Comparison of ENCODE assay signal across 26 mouse cellular contexts in genomic region chr3:121685985-121686384, GRCm38 (mm10). TPM values are rescaled to one million over a fixed set of nuclear protein-coding genes. Genes with fewer than 3 reads are reported as not detected.
"Had no signal": no experiment of that assay in that cellular context is flagged by ENCODE, and none has a peak within 500 bp of the region (broad histone marks: within the 10 kb centered on the region; RNA-seq: fewer than 3 reads in every experiment).

No protein-coding gene starts in this region.

- H3K27ac ChIP-seq: lung, embryonic 15.5 days; macrophage; midbrain, embryonic 13.5 days; midbrain, embryonic 15.5 days; neural tube, embryonic 12.5 days had no signal

- H3K9me3 ChIP-seq: lung, embryonic 15.5 days; megakaryocyte, embryonic 14.5 days; midbrain, embryonic 13.5 days; midbrain, embryonic 15.5 days; neural tube, embryonic 12.5 days had no signal

- H3K4me3 ChIP-seq: lung, embryonic 15.5 days; megakaryocyte, embryonic 14.5 days; midbrain, embryonic 13.5 days; midbrain, embryonic 15.5 days; neural tube, embryonic 12.5 days had no signal

- ATAC-seq: lung, postnatal 0 days had no signal

- H3K27me3 ChIP-seq: lung, embryonic 15.5 days; midbrain, embryonic 13.5 days; midbrain, embryonic 15.5 days; neural tube, embryonic 12.5 days had no signal

- H3K36me3 ChIP-seq: lung, embryonic 15.5 days; midbrain, embryonic 13.5 days; midbrain, embryonic 15.5 days; neural tube, embryonic 12.5 days had no signal

- H3K4me1 ChIP-seq: lung, embryonic 15.5 days; megakaryocyte, embryonic 14.5 days; midbrain, embryonic 13.5 days; midbrain, embryonic 15.5 days; neural tube, embryonic 12.5 days had no signal

- H3K4me2 ChIP-seq: lung, embryonic 15.5 days; midbrain, embryonic 11.5 days; midbrain, embryonic 13.5 days; midbrain, embryonic 15.5 days; neural tube, embryonic 12.5 days had no signal

- H3K9ac ChIP-seq: lung, embryonic 15.5 days; midbrain, embryonic 13.5 days; midbrain, embryonic 15.5 days; neural tube, embryonic 12.5 days had no signal

- DNase-seq: lung, adult 2 months; lung, postnatal 14 days; lung, postnatal 36 days; right cerebral cortex, postnatal 25 days; right cerebral cortex, postnatal 4 days; spleen, adult 18-20 months; thymus, adult 18-20 months; thymus, postnatal 14 days; thymus, postnatal 36 days had no signal

RNA-seq across cellular contexts. Expression of gene 4930432M17Rik, which starts 15.4 kb away (rescaled TPM):
- total RNA-seq: megakaryocyte progenitor cell, adult 5-6 weeks; midbrain, postnatal 0 days; monocyte, adult 5-6 weeks; neutrophil, adult 5-6 weeks had no signal
- polyA plus RNA-seq: lung, adult 2 months; lung, embryonic 15.5 days; lung, postnatal 0 days; macrophage; midbrain, embryonic 11.5 days; midbrain, embryonic 13.5 days; midbrain, embryonic 15.5 days; midbrain, postnatal 0 days; neural tube, embryonic 12.5 days; neural tube, embryonic 14.5 days; small intestine, adult 2 months; stomach, embryonic 14.5 days; stomach, embryonic 16.5 days; thymus, postnatal 0 days had no signal

RNA-seq across cellular contexts. Expression of gene F3, which starts 37.4 kb away (rescaled TPM):
- total RNA-seq: monocyte, adult 5-6 weeks had no signal
